Mouse (Mus musculus): Measurements from ENCODE around the gene Sec11a.
A peak's percentile ranks its signal among the peaks of the same experiment; 100 is the strongest.
"Not testable (repeated sequence)": the region's sequence is repeated elsewhere in the genome, so short reads cannot be mapped to it uniquely, and the experiment has no call there.

Gene Sec11a

GRCm38 (mm10) chr7:80959003-80959402 is 11.4 kb upstream of the Sec11a start:
- DNase-seq (ENCODE audit: low spot score in 2 of 2) = no peak

- DNase-seq (ENCODE audit: low spot score in 2 of 2) = no peak
These were observed 9.3 kb upstream of the Sec11a start for GRCm38 (mm10) chr7:80956891-80957290.

- DNase-seq (ENCODE audit: low spot score in 2 of 2) = no peak
These were observed 6.7 kb upstream of the Sec11a start for GRCm38 (mm10) chr7:80954251-80954650.

DNA sequence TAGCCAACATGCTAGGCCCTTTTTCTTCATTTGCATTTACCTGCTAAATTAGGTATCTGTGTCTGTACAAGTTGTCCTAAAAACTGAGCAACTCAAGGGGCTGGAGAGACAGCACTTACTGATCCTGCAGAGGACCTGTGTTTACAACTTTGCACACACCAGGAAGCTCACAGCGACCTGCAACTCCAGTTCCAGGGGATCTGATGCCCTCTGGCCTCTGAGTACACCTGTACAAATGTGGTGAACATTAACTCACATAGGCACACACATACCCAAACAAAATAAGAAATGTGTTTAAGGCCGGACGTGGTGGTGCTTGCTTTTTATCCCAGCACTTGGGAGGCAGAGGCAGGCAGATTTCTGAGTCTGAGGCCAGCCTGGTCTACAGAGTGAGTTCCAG is 4.6 kb upstream of the Sec11a start:
- no peak for DNase-seq (ENCODE audit: low spot score in 2 of 2)

GRCm38 (mm10) chr7:80951461-80951860 is 3.9 kb upstream of the Sec11a start:
- no peak for DNase-seq (ENCODE audit: low spot score in 2 of 2)

GRCm38 (mm10) chr7:80939808-80940207 is 7.8 kb downstream of the Sec11a start:
- no peak for DNase-seq (ENCODE audit: low spot score in 2 of 2)

GRCm38 (mm10) chr7:80937304-80937666 is 10.3 kb downstream of the Sec11a start:
- not testable (repeated sequence) for DNase-seq (ENCODE audit: low spot score in 2 of 2)

DNA sequence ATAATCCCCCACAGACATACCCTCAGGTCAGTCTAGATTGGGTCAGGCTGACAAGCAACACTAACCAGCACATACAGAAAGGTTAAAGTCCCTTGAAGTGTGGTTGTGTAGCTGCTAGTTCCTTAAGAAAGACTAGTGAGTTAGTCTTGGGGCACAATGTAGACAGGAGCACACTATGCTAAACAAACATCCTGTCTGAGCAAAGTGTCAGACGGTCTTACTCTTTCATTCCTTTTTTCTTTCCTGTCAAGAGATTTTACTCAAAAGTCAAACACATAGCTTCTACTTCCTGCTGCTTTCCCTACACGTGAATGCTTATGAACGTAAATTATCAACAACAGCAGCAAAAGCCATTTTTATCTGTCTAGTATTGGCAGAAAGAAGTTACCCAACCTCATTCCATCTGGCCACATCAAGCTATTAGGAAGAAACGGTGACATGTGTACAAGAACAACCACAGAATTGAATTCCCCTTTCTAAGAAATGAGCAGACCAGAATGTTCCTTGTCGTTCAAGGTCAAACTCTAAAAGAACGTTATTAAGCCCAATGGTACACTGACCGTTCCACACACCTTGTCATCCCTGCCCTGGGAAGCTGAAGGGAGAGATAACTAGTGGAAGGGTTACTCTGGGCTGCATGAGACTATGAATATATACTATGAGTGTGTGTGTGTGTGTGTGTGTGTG is 10.8 kb downstream of the Sec11a start:
- DNase-seq (ENCODE audit: low spot score in 2 of 2) = not testable (repeated sequence)

DNA sequence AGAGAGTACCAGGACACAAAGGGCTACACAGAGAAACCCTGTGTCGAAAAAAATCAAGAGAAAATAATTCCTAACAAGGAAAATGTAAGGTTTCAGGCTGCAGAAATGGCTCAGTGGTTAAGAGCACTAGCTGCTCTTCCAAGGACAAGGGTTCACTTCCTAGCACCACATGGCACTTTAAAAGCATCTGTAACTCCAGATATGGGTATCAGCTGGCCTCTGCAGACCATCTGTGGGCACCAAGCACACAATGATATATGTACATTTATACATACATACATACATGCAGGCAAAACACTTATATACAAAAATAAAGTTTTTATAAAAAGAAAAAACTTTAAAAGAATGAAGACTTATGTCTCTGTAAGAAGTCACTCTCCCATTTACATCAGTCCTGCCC is 11.7 kb downstream of the Sec11a start:
- DNase-seq (ENCODE audit: low spot score in 2 of 2) = no peak

DNA sequence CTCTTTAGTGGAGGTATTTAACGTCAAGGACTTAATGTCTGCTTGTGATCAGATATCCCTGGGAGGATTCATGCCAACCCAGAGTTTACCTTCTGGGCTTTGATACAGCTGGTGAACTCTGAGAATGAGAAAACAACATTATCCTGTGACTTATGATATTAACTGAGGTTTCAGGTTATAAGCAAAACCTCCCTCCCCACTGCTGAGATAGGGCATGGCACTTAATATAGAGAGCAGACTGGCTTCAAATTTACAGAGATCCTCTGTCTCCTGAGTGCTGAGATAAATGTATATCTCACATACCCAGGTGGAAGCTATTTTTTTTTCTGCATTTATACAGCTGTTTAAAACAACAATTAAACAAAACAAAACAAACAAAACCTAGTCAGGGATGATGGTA is 14.8 kb downstream of the Sec11a start:
- no peak for DNase-seq (ENCODE audit: low spot score in 2 of 2)

- DNase-seq (ENCODE audit: low spot score in 2 of 2) = no peak
These were observed 15.9 kb downstream of the Sec11a start for GRCm38 (mm10) chr7:80931618-80932207.

- no peak for DNase-seq (ENCODE audit: low spot score in 2 of 2)
These were observed 24.4 kb downstream of the Sec11a start for GRCm38 (mm10) chr7:80923165-80923564.

GRCm38 (mm10) chr7:80919647-80920008 is 28.0 kb downstream of the Sec11a start:
- DNase-seq (ENCODE audit: low spot score in 2 of 2) = no peak

DNA sequence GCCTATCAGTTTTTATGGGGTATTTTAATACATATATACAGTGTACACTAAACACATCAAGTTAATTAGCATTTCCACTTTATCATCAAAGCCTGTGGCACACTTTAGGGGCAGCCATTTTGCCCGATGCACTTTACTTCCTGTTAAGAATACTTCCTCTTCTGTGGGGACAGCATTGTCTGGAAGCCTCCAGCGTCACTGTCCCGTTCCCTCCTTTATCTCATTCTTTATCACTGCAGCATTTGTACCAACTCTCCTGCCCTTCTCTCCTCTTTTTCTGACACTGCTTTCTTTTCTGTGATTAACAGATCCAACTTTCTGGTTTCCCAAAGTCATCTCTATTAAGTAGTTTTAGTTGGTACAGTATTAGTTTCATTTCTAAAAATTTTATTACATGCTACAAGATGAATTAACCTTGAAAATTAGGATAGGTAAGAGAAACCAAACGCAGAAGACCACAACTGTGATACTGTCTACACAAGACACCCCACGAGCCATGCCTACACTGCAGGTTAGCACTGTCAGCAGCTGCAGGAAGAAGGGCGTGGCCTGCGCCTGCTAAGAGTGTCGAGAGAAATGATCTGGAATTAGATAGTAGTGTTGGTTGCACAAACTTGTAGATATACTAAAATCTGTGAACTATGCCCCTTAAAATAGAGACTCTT is 28.5 kb downstream of the Sec11a start:
- DNase-seq (ENCODE audit: low spot score in 2 of 2) = no peak

DNA sequence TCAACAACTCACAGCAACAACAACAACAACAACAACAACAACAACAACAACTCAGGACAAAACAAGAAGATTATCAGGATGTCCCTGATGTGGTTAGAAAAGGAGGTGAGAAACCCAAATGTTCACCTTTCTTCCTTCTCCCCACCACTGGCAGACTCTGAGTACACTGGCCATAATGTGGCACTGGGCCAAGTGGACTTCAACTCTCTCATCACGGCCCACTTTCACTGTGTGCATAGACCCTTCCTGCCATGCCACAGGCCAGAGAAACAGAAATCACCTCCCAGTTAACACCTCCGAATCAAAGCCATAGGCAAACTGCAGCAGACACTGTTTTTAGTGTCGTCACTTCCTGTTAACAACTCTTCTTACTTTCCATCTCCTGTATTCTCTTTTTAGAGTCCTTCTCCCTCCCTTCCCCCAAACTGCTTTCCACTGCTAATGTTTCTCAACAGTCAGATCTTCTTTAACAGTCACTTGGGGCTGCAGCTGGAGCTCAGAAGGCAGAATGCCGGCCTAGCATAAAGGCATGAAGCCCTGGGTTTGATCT is 29.6 kb downstream of the Sec11a start:
- no peak for DNase-seq (ENCODE audit: low spot score in 2 of 2)

GRCm38 (mm10) chr7:80912496-80912895 is 35.1 kb downstream of the Sec11a start:
- no peak for DNase-seq (ENCODE audit: low spot score in 2 of 2)

DNA sequence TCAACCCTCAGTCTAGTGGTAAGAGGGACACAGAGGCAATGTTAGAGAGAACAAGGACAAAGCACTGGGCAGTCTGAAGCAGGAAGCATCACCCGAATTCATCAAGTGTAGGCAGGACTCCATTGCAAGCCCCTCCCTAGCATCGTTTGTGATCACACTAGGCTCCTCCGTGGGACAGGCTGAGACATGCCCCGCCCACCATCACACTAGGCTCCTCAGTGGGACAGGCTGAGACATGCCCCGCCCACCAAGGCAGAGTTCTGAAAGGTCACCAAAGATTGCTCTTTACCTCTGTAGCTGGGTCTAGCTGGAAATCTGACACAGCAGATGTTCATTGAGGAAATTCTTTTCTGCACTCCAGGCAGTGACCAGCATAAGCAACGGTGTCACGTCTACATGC is 36.5 kb downstream of the Sec11a start:
- DNase-seq (ENCODE audit: low spot score in 2 of 2) = no peak

- DNase-seq (ENCODE audit: low spot score in 2 of 2) = peak; percentile 52 to 75
These were observed 42.6 kb downstream of the Sec11a start, which contains the start of gene Nmb for GRCm38 (mm10) chr7:80904921-80905515. Gene Nmb, minus strand, starts transcription at chr7:80905076.

DNA sequence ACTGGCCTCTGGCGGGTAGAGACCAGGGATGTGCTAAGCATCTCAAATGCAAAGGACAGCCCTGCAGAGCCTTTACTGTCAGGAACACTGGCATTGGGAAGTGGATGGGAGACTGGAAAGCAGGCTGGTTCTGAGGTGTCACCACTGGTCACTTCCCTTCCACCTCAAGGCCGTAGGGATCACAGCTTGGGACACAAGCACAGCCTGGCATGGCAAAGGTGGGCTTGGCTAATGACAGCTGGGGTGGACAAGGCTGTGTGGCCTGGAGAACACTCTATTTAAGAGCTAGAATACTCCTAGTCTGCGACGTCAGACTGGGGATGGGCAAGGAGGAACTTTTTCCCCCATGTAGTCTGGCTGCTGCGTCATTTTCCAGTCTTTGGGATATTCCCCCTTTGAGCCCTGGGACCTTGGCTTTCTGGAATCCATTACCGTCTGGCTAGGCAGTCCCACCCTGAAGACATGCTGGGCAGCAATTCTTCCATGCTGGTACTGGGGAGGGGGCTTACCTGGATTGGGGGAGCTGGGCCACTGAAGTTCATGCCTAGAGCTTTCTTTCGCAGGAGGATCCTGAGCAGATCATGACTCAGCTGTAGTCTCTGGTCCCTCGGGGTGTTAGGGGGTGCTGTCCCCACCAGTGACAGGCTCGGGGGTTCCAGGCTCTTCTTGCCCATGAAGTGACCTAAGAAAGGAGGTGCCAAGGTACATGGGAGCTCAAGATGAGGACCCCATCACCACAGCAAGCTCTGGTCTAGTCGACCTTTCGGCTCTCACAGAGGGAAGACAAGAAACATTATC is 43.8 kb downstream of the Sec11a start:
- DNase-seq (ENCODE audit: low spot score in 2 of 2) = no peak

- no peak for DNase-seq (ENCODE audit: low spot score in 2 of 2)
These were observed 45.9 kb downstream of the Sec11a start for GRCm38 (mm10) chr7:80901541-80902274.

GRCm38 (mm10) chr7:80900944-80901501 is 46.6 kb downstream of the Sec11a start, which contains the start of gene Wdr73:
Gene Wdr73, minus strand, starts transcription at chr7:80901269.
- peak; percentile 87 to 94 for DNase-seq (ENCODE audit: low spot score in 2 of 2)

Data from spleen, postnatal 4 days (tissue).